Mouse (Mus musculus) T-helper 1 cell (primary cell): Measurements from ENCODE around the gene Hoxa1.

Experiments
- in situ Hi-C: fragments of 300-600 bp; cut with MboI, MseI; formaldehyde crosslinking; loops from one replicate; pipeline ENCODE4 v1.15.1; 2025; ENCODE audit warnings: high pct_unique_total_duplicates

Gene Hoxa1

DNA sequence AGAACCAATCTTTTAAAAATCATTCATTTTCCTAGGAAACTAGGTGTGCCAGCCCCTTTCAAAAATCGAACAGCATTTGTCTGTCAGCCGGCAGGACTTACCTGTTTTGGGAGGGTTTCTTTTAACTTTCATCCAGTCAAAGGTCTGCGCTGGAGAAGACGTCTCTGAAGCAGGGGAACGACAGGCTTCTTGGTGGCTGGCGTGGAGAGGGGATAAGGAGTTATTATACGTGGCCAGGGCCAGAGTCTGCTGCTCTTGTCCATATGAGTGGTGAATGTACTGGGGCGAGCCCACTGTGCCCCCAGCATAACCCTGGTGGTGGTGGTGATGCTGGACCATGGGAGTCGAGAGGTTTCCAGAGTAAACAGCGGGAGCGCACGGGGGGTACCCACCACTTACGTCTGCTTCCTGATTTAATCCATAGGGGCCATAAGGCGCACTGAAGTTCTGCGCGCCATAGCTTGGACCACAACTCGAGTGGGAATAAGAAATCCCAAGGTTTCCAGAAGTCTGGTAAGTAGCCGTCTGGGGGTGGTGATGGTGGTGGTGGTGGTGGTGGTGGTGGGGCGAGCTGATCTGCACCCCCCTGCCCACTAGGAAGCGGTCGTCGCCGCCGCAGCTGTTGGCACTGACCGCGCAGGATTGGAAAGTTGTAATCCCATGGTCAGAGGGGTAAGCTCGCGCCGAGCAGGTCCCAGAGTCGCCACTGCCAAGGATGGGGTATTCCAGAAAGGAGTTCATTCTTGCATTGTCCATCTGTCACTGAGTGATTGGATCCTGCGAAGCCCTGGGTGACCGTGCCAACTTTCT is 446 bp downstream of the Hoxa1 start:
- in situ Hi-C loops = no loop called here

DNA sequence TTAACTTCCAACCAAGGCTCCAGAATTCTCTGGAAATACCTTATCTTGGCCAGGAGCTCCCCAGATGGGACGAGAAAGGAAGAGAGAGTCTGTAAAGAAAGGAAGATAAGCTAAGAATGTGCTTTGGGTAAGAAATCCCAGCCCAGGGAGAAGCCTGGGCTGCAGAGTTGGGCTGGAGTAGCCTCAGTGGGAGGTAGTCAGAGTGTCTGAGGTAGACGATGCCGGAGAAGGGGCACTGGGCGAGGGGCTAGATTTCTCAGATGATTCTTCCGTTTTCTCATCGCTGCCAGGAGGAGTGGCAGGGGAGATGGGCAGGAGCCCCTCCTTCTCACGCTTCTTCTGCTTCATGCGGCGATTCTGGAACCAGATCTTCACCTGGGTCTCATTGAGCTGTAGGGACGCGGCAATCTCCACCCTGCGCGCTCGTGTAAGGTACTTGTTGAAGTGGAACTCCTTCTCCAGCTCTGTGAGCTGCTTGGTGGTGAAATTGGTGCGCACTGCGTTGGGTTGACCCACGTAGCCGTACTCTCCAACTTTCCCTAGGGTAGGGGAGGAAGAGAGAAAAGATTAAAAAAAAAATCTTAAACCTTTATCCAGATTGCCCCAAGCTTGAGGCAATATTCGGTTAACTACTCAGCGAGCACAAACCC is 1.4 kb downstream of the Hoxa1 start:
- in situ Hi-C loops = no loop called here

DNA sequence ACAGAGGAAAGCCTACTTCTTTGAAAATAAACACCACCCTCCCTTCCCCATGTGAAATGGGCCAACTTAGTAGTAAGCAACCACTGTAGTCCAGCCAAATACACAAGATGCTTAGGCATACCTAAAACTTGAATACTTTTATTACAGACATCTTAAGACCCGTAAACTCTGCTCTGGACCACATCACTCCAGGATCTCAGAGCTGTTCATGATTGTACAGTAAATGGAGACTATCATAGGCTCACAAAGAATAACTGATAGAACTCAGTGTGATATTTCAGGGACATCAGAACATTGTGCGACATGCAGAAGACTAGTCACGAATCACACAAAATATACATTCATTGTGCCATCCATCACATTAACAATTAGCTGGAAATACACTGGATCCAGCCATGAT is 2.6 kb downstream of the Hoxa1 start:
- in situ Hi-C loops = no loop called here

DNA sequence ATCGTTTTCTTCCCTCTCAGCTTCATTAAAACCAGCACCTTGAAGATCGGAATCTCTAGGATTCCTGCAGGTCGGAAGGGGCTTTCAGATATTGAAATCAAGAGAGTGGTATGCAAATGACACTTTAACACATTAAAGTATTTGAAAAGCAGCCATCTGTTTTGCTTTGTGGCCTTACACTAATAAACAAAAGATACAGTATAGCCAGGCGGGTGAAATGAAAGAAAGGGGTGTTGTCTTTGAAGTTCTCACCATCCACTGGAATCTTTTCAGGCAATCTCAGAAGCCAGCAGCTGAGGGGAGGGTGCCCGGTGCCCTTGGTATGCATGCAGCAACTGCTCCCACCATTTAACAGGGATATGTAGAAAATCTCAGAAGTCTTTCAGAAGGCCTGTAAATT is 4.1 kb downstream of the Hoxa1 start:
- in situ Hi-C loops = no loop called here

DNA sequence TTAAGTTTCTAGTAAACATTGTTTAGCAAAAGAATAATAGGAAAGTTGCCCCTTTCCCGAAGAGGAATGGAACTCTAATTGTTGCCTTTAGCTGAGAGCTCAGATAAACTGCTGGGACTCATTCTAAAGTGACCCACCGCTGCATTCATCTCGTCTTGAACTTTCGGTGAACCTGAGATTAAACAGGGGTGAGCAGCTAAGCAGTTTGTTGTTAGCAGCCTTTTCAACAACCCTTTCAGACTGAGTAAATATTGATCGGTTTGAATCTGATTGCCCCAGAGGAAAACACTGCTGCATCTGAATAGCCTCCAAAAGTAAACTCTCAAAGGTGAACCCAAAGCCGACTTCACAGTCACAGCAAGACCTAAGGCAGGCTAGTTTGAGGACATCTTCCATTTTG is 4.8 kb downstream of the Hoxa1 start:
- in situ Hi-C loops = no loop called here

DNA sequence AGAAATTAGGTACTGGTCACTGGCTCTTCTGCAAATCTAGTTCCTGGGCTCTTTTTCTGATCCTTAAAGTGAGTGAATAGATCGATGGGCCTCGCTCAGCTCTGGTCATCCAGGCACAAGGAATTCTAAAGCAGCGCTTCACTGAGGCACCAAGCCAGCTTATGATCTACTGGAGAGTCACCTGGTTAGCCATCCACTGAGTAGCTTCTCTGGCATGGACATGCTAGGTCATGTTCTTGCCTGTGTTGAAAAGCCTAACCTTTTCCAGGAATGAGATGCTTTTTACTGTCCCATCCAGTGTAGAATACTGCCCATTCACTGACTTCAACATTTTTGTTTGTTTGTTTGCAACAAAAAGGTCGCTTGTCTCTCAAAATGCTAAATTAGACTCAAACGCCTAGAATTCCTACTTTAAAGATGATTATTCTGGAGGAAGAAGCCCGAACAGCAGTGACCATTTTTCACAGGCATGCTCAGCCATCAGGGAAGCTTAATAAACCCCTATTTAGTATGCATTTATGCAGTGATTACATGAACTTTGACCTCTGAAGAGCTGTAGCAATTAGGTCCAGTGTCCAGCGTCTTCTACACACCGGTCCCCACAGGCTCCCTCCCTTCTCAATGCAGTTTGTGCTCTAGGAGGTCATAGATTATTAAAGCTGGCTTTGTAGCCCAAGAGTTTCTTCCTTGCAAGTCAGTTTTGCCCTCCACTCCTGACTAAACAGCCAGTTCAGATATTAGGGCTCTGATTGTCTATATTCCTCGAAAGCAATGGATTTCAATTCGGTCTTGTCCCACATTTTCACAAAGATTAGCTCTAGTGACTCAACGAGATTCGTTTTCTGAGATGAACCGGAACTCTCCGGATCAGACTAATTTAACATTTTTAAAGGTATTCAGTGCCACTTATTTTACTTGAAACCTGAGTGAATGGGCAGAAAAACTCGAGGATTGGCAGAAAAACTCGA is 5.6 kb downstream of the Hoxa1 start:
- in situ Hi-C loops = no loop called here

DNA sequence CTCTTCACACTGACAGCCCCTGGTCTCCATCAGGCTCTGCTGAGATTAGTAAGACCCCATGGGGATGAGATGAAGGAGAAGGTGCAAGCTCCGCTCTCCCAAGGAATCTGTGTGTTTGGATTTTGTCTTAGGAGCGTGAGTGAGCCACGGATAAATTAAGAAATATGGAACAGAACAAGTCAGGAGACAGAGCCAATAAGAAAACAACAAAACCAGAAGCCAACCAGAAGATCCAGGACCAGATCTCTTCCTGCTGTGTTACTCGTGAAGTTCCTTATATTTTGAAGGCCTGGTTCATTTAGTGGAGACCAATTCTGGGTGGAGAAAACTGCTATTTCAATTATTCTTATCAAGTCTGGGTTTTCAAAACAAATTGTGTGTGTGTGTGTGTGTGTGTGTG is 6.5 kb downstream of the Hoxa1 start:
- in situ Hi-C loops = no loop called here

DNA sequence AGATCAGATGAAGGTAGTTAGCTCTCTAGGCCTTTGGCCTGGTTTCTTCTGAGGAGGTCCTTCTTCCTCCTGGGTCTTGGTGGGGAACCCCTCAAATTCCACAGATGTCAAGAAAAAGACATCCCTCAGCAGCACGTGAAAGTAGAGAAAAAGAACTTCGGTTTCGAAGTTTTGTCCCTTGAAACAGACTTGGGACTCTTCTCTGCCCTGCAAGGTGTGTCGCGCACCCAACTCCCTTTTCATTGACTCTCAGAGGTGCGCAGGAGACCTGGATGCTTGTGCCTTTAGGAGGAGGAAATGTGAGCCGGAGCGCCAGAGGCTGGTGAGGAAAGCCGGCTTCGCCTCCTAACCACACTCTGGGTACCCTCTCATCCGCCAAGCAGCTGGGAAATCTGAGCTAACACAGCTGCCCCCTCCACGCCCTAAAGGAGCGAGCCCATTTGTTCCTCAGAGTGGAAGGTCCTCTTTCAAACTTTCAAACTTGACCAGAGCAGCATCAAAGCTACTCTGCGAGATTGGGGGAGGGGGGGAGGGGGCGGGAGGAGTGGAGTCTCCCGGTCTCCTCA is 7.6 kb downstream of the Hoxa1 start:
- in situ Hi-C loops = no loop called here

DNA sequence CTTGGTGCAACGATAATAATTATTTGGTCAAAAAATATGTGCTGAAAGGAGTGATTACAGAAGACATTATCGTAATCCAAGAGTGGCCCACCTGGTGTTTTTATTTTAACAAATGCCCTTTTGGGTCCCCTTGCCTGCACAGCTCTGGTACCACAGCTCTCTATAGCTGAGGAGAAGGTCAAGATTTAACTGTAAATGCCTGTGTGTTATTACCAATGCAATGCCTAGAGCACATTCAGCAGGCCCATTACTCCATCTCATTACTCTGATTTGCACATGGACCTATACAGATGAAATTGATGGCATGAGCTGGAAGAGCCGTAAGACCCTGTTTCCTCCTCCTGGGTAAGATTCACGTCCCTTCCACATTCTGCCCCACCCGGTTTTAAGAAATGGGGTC is 19.0 kb downstream of the Hoxa1 start:
- in situ Hi-C loops = no loop called here

DNA sequence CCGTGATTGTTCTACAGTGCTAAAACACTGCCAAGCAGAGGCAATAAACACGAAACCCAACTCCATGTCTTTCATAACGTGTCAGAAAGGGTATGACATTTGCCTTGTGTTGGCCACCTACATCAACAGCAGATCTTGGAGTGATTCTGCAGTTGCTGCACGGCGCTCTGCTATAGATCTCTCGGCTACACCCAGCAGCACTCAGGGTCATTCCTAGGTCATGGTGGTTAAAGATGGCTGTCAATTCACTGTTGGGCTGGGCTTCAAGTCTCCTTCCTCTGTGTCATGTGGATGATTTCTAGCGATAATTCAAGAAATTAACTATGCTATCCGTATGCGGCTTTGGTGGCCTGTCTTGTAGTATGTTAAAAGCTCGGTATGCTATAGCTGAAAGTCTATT is 19.5 kb downstream of the Hoxa1 start:
- in situ Hi-C loops = no loop called here

DNA sequence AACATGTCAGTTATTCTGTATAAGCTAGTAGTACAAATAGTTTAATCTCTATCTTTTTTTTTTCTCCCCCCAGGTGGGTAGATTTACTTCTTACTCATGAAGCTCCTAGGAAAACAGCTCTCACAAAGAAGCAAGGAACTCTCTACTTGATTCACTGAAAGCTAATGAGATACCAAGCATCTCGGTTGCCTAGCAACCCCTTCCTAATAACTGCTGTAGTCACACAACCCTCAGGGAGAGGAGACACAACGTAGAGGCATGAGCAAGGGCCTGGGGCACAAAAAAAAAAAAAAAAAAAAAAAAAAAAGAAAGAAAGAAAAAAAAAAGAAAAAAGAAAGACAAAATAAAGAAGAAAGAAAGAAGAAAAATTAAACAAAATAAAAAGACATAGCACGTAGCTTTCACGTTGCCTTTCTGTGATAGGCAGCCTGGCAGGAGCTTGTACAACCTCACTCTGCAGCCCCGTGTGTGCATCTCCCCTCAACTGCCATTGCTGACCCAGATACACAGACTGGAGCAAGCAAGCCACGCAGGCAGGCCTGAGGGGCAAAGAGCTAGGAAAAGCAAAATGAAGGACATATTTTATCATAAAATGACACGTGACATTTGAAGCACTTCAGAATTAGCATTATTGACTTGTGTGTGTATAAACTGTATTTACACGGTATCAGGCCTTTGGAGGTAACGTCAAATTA is 20.1 kb downstream of the Hoxa1 start:
- in situ Hi-C loops = no loop called here

DNA sequence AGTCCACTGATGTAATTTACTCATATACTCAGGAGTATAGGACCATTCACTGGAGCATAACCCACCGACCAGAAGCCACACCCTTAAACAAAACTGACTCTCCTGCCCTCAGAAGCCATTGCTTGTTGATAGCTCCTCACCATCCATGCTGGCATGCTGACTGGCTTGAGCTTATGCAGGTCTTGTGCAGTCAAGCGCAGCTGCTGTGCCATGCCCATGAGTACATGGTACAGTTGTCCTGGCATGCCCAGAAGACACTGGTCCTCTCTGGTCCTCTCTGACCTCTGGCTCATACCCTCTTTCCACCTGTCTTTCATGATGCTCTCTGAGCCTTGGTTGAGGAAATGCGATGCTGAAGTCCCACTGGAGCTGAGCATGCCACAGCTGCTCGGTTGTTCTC is 34.4 kb downstream of the Hoxa1 start:
- in situ Hi-C loops = no loop called here

DNA sequence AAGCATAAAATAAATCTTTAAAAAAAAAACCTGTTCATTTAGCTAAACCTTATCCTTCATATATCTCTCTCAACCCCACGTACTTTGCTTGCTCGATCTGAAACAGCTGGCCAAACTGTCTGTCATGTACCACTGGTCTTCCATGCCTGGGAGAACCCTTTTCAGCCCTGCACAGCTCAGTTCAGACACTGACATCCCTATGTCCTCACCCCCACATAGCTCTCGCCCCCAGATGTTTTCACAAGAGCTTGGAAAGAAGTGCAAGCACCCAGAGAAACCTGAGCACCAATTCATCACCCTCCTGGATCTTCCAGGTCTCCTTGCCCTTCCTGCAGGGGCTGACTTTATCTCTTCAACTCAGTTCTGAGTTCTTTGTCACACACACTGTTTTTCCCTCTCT is 36.9 kb downstream of the Hoxa1 start:
- in situ Hi-C loops = no loop called here

DNA sequence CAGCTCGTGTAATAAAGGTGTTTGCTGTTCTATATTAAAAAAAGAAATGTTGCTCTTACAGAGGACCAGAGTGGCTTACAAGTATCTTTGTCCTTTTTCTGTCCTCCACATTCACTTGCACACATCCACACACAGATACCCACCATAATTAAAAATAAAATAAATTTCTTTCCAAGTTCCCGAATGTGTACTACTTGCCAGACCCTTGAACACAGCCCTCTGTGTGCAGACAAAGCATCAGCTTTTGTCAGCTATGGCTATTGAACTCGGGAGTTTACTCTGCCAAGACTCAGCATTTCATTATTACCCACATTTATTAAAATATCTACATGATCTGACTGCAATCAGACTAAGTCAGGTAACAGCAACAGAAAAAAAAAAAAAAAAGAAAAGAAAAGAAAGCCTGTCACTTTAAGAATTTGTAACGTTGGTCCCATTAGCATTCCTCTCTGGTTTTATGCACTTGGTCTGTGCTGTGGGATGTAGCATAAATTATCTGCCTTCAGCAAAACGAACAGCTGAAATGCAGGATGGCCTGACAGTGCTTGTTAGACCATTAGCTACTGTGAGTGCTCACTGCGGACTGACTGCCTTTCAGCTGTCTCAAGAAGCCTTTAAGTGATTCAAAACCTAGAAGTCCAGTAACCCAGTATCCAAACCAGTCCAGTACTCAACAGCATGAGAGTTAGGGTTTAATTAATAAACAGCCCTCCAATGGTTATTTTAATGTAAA is 39.0 kb downstream of the Hoxa1 start:
- in situ Hi-C loops = no loop called here

DNA sequence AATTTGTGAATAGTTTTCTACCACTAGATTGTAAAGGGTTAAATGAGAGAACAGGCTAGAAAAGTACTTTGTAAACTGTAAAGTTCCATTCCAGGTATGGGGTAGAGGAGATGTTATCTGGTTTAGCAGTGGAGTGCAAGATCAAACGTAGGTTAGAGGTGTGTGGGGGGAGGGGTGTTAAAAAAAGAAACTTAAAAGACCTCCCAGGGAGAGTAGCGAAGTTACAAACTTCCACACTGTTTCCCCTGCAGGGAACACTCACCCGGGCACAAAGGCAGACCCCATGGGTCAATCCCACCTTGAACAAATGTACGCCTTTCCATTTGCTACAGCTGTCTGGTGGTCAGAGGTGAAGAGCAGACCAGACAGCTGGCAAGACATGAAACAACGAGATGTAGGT is 42.2 kb downstream of the Hoxa1 start:
- in situ Hi-C loops = no loop called here

DNA sequence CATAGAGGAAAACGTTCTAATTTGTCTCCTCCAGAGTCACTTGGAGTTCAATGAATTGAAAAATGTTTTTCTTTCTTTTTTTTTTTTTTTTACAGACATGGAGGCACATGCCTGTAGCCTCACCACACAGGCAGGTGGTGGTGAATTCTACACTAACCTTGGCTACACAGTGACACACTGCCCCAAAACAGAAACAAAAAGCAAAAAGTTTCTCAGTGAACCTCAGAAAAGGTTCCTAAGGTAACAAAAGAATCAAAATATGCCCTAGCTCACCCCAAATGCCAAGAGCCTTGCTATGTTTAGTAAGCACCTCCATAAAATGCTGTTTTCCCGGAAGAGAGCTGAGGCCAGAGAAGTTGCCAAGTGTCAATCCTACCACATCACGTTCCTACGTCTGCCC is 46.3 kb downstream of the Hoxa1 start:
- in situ Hi-C loops = no loop called here

DNA sequence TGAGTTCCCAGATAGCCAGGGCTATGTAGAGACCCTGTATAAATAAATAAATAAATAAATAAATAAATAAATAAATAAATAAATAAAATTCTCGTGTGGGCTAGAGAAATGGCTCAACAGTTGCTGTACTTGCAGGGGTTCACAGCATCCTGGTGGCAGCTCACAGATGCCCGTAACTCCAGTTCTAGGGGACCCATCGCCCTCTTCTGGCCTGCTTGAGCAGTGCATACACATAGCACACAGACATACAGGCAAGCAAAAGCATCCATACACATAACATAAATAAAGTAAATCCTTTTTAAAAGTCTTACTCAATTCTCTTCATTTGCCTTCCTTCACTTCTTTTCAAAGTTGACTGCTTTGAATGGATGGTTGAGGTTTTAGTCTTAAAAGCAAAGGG is 50.7 kb downstream of the Hoxa1 start:
- in situ Hi-C loops = no loop called here

DNA sequence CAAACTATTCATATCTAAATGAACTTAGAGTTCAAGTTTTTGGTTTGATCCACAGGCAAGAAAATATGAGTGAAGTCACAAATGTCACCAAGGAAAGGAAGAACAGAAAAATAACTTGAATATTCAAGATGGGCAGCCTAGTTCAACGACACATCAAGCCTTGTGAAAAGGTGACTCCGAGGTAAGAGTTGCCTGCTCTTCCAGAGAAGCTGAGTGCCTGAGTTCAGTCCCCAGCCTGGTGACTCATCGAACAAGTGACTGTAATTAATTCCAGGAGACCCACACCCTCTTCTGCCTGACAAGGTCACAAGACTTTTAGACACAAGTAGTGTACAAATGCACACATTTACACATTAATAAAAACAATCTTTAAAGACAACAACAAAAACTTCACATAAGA is 51.4 kb downstream of the Hoxa1 start:
- in situ Hi-C loops = no loop called here

DNA sequence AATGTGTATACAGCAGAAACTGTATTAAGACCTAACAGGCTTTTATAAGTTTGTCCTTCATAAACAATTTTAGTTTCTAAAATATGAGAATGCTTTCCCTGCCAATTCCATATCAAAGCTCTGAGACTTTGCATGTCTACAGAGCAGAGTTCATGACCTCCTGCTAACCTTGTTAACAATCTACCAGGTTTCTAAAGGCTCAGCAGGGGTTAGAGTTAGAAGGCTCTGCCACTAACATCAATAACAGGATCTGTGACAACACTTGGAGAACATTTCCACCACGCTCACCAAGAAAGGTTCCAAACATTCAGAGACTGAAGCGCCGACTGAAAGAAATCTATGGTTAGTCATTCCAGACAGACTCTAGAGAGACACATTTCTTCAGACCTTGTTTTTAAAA is 51.9 kb downstream of the Hoxa1 start:
- in situ Hi-C loops = no loop called here
